ENCODE assay signal across 8 mouse cellular contexts in genomic region chr17:32809544-32810374, GRCm38 (mm10). TPM values are rescaled to one million over a fixed set of nuclear protein-coding genes. Genes with fewer than 3 reads are reported as not detected.
DNase-seq lines count a peak whose midpoint lies in the region; ATAC-seq lines count a peak whose summit lies in the region.

TSS of gene Zfp811 (minus strand) at chr17:32809931.

- H3K9ac ChIP-seq in heart, embryonic 13.5 days = peak within 1 kb of the TSS; percentile 69
- peak within 1 kb of the TSS; percentile 83 for H3K9ac ChIP-seq in midbrain, embryonic 11.5 days (ENCODE audit: low read length)

- peaks cover 2% of the 10 kb centered on the region for H3K36me3 ChIP-seq in heart, embryonic 13.5 days
- H3K36me3 ChIP-seq in midbrain, embryonic 11.5 days (ENCODE audit: control insufficient read depth, insufficient read depth, low read length) = no peaks in the 10 kb centered on the region; the same call in 1 of the 2 replicates

- H3K4me3 ChIP-seq in heart, embryonic 13.5 days = peak within 1 kb of the TSS; percentile 57
- peak within 1 kb of the TSS; percentile 57 for H3K4me3 ChIP-seq in midbrain, embryonic 11.5 days (ENCODE audit: low read depth, low read length)

- peaks cover 6% of the 10 kb centered on the region for H3K4me1 ChIP-seq in heart, embryonic 13.5 days
- H3K4me1 ChIP-seq in midbrain, embryonic 11.5 days (ENCODE audit: control insufficient read depth, insufficient read depth, low read length) = peaks cover 21% of the 10 kb centered on the region

- peak; percentile 15 for DNase-seq in ovary, postnatal 14 days (ENCODE audit: low spot score)
- no peak for DNase-seq in ovary, adult 18-20 months (ENCODE audit: low spot score)
- peak; percentile 89 for DNase-seq in embryo, embryonic 11 days
- DNase-seq in layer of hippocampus, postnatal 14 days (ENCODE audit: low spot score in 2 of 2) = peak; percentile 56 to 81
- peak; percentile 98 for DNase-seq in midbrain, embryonic 11.5 days (ENCODE audit: low spot score, missing footprints)
- peak; percentile 83 for DNase-seq in telencephalon, adult 2 months (ENCODE audit: low read depth, low spot score)
- DNase-seq in B cell, adult 2 months = no peak

- no peak for ATAC-seq in heart, embryonic 13.5 days (ENCODE audit: extremely low read depth, insufficient number of reproducible peaks, low FRiP score, low TSS enrichment)
- ATAC-seq in midbrain, embryonic 11.5 days (ENCODE audit: low FRiP score) = peak; percentile 93

- under 1% methylated on average over 17 of the region's 17 CpGs for WGBS in heart, embryonic 13.5 days
- WGBS in midbrain, embryonic 11.5 days = under 1% methylated on average over 17 of the region's 17 CpGs

- H3K9me3 ChIP-seq in heart, embryonic 13.5 days = no peaks in the 10 kb centered on the region
- H3K9me3 ChIP-seq in midbrain, embryonic 11.5 days (ENCODE audit: control insufficient read depth, low read length) = no peaks in the 10 kb centered on the region

- peak within 1 kb of the TSS; percentile 70 for H3K4me2 ChIP-seq in heart, embryonic 13.5 days
- peak within 1 kb of the TSS; percentile 49 for H3K4me2 ChIP-seq in midbrain, embryonic 11.5 days

- no peak within 1 kb of the TSS for H3K27ac ChIP-seq in heart, embryonic 13.5 days (replicated peaks)
- H3K27ac ChIP-seq in midbrain, embryonic 11.5 days (ENCODE audit: low read depth, low read length) = peak within 1 kb of the TSS; percentile 92

- no peaks in the 10 kb centered on the region for H3K27me3 ChIP-seq in heart, embryonic 13.5 days (replicated peaks)
- H3K27me3 ChIP-seq in midbrain, embryonic 11.5 days (ENCODE audit: control insufficient read depth, insufficient read depth, low read length) = no peaks in the 10 kb centered on the region

RNA-seq across cellular contexts. Expression of gene Zfp811, which starts in this region (rescaled TPM):
- polyA plus RNA-seq in heart, embryonic 13.5 days (2015; fragmentation: Nextera tagmentation; extraction: Ambion mirVana) = 1.2 and 1.3 TPM in 2 replicates
- total RNA-seq in layer of hippocampus, postnatal 14 days (2021) = 10 to 100 TPM in 1 of 2 experiments, 1 to 10 TPM in 1; 7.9 to 10.4 TPM
- 38.1 and 42.0 TPM in 2 replicates for polyA plus RNA-seq in midbrain, embryonic 11.5 days (2014; fragmentation: Nextera tagmentation; extraction: Ambion mirVana)

Comparison
In these comparisons a context has a peak if more than half of its experiments do, and no peak if none do; other contexts are left out.
1. RNA of gene Zfp811 (polyA plus RNA-seq): 38.1 to 42.0 TPM in midbrain, embryonic 11.5 days; 1.2 to 1.3 TPM in heart, embryonic 13.5 days; every median in the first group is over 10 times any median in the second.
2. DNase-seq: peak in ovary, postnatal 14 days (single experiment), embryo, embryonic 11 days (single experiment), layer of hippocampus, postnatal 14 days (2 of 2), midbrain, embryonic 11.5 days (single experiment) and telencephalon, adult 2 months (single experiment); none in ovary, adult 18-20 months (single experiment) and B cell, adult 2 months (0 of 2).